Mouse (Mus musculus) R1 (cell line): ENCODE measurements at regions not wholly inside any gene's neighbourhood (a gene's known extent, or its start where the extent isn't known, plus 50 kb on each side); places are given as distances from the start of the nearest gene placed in this dataset.

Experiments
- DNase-seq: peaks from one replicate; pipeline ENCODE4 v3.0.0-alpha.2; 2018; ENCODE audit warnings: low read depth, low spot score

- DNase-seq = no peak
These were observed 522.5 kb upstream of the Sall1 start for GRCm38 (mm10) chr8:89566461-89566860.

- DNase-seq = no peak
These were observed 521.3 kb upstream of the Sall1 start for GRCm38 (mm10) chr8:89565147-89565826.

GRCm38 (mm10) chr8:89563544-89563943 lies 519.6 kb upstream of the Sall1 start:
- no peak for DNase-seq

GRCm38 (mm10) chr8:89562597-89562996 lies 518.6 kb upstream of the Sall1 start:
- DNase-seq = no peak

GRCm38 (mm10) chr8:89541231-89541630 lies 497.3 kb upstream of the Sall1 start:
- DNase-seq = no peak

- DNase-seq = no peak
These were observed 490.6 kb upstream of the Sall1 start for GRCm38 (mm10) chr8:89534605-89535004.

- DNase-seq = no peak
These were observed 481.1 kb upstream of the Sall1 start for GRCm38 (mm10) chr8:89525041-89525440.

- no peak for DNase-seq
These were observed 479.4 kb upstream of the Sall1 start for GRCm38 (mm10) chr8:89523336-89523735.

GRCm38 (mm10) chr8:89516602-89517001 lies 472.6 kb upstream of the Sall1 start:
- DNase-seq = peak; percentile 15

DNA sequence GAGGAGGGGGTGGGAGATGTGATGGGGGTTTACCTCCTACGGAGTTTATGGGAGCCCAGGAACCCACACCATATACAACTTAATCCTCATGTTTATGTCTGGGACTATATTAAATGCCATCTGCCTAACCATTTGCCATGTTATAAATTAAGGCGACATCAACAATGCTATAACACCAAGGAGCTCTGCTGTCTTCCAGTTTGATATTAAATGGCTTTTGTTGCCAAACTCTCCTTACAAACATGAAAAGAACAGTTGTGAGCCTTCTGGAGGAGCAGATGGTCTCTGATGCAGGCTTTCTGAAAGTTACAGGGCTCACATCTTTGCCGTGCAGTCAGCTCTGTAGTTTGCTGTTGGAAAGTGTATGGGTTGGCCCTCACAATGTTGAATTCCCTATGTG lies 470.3 kb upstream of the Sall1 start:
- DNase-seq = no peak

DNA sequence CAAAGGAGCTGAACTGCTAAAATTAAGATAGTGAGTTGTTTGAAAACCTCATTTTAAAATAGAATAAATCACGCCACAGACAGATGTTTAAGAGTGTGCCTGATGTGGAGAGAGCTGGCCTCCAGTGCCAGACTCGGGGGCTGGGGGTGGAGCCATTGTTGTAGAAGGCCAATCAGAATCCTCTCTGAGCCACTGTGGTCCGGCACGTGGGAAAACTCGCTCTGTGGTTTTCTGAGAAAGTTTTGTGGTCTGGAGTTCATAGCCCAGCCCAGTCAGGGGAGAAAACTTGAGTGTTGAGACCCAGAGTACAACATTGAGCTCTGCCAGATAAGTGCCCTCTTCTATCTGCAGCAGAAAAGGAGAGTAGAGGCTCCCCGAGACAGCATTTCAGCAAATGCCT lies 463.7 kb upstream of the Sall1 start:
- no peak for DNase-seq

GRCm38 (mm10) chr8:89503545-89504234 lies 459.7 kb upstream of the Sall1 start:
- no peak for DNase-seq

- no peak for DNase-seq
These were observed 459.1 kb upstream of the Sall1 start for GRCm38 (mm10) chr8:89503030-89503429.

GRCm38 (mm10) chr8:89501756-89502155 lies 457.8 kb upstream of the Sall1 start:
- DNase-seq = no peak

DNA sequence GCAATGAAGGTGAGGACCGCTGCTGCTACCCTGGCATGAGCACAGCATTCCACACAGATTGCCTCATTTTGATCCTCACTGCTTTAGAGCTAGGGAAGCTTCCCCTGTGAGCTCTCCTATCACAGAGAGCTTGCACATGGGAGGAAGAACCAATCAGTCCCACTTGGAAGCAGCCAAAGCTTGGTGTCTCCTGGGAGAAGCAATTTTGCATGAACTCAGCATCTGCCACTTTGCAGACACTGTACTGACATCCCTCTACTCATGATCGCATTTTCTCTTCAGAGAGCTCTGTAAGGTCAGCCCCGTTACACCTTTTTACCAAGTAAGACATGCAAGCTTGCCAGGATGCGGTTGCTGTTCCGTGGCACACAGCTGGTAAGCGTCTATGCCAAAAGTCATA lies 455.9 kb upstream of the Sall1 start:
- no peak for DNase-seq

GRCm38 (mm10) chr8:89498088-89498695 lies 454.2 kb upstream of the Sall1 start:
- DNase-seq = no peak

DNA sequence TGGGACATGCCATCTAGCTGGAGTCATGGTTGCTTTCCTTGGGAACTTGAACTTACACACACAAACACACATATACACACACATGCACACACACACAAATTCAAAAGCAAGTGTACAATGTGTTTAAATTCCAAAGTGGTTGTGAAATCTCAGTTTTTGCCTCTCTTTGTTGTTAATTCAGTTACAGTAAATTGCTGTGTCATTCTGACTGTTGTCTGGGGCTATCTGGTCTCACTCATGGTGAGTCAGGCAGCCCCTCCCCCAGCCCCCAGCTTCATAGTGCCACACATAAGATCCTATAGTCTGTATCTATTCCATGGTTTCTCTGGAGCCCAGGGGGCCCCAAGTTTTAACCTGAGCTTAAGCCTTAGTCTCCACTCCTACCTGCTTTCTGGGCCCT lies 448.4 kb upstream of the Sall1 start:
- peak; percentile 13 for DNase-seq

DNA sequence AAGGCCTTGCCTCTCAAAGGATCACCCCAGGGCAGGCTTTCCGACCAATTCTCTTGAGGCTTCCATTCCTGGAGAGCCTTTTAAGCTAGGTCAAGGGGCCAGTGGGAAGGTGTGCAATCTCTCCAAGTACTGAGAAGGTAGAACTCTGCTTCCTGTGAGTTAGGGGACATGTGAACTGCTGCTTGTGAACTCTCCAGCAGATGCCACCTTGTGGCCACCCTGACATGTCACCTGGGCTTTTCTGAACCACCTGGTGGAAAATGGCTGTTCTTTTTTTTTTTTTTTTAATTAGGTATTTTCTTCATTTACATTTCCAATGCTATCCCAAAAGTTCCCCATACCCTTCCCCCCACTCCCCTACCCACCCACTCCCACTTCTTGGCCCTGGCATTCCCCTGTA lies 438.5 kb upstream of the Sall1 start:
- peak; percentile 36 for DNase-seq

- DNase-seq = no peak
These were observed 433.0 kb upstream of the Sall1 start for GRCm38 (mm10) chr8:89476930-89477329.

DNA sequence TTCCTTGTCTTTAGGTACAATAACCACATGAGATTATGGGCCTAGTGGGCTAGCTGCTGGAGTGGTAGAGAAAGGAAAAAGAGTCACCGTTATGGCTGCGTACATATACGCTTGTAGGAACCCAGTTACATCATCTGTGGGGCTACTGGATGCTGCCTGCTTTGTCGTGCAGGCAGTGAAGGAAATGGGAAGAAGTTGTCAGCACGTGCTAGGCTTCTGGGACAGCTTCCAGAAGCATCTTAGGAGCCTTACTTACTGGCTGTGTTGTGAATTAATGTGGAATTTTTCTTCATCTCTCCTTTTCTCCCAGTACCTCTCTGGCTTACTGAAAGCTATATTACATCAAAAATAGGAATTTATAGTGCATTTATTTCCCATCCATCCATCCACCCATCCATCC lies 427.2 kb upstream of the Sall1 start:
- DNase-seq = no peak

- no peak for DNase-seq
These were observed 424.8 kb upstream of the Sall1 start for GRCm38 (mm10) chr8:89468782-89469220.

GRCm38 (mm10) chr8:89465211-89465753 lies 421.3 kb upstream of the Sall1 start:
- no peak for DNase-seq

DNA sequence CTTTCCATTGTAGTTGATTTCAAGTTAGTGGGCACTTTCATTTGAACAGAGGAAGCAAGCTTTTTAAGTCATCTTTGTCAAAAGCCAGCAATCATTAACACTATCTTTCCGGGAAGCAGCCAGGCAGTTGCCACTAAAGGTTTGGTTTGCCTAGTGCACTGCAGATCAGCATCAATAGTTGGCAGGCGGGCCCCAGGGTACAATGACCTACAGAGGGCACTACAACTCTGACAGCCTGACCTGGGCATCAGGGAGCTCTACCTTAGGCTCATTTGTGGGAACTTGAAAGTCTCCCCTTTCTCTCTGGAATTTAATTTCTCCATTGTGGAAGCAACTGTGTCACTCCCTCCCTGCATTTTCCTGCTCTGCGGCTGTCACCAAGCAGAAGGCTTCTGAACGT lies 412.6 kb upstream of the Sall1 start:
- no peak for DNase-seq
